Mouse (Mus musculus) monocyte, adult 2 months (primary cell): Measurements from ENCODE around the gene Zbtb39.
"Not testable (repeated sequence)": the region's sequence is repeated elsewhere in the genome, so short reads cannot be mapped to it uniquely, and the experiment has no call there.

Experiments
- DNase-seq, 2 experiments: peaks; one replicate each; pipeline ENCODE4 v3.0.0; 2022; ENCODE audit warnings: low spot score in 2 of 2, low read depth in 1 of 2

The Zbtb39 gene

GRCm38 (mm10) chr10:127782321-127782720, 43.0 kb downstream of the Zbtb39 start:
- not testable (repeated sequence) for DNase-seq

- not testable (repeated sequence) for DNase-seq
These were observed 46.1 kb downstream of the Zbtb39 start for GRCm38 (mm10) chr10:127785411-127785810.
